Mouse (Mus musculus): ENCODE results near the gene 4930564D02Rik. TPM values are rescaled to one million over a fixed set of nuclear protein-coding genes. Genes with fewer than 3 reads are reported as not detected.

Gene 4930564D02Rik
- polyA plus RNA-seq, 1 experiment, result not detected

GRCm38 (mm10) chr3:105113859-105114258 is 47.2 kb downstream of the 4930564D02Rik start:
- no peaks in the 10 kb centered on the region for H3K27me3 ChIP-seq (ENCODE audit: control insufficient read depth, insufficient read depth, insufficient read length)
- no peak for TF ChIP-seq MAX (IDR thresholded peaks at IDR 0.05)
- TF ChIP-seq CEBPB (IDR thresholded peaks at IDR 0.05; ENCODE audit: low read depth), result no peak
- no peak for TF ChIP-seq FOSL1 (IDR thresholded peaks at IDR 0.05; ENCODE audit: insufficient read depth, low read length, poor library complexity, severe bottlenecking)
- no peak for TF ChIP-seq USF1 (IDR thresholded peaks at IDR 0.05; ENCODE audit: low read depth)
- no peak for TF ChIP-seq CTCF (IDR thresholded peaks at IDR 0.05; ENCODE audit: control insufficient read depth, insufficient read depth, insufficient read length)
- TF ChIP-seq MYOD1 (IDR thresholded peaks at IDR 0.05; ENCODE audit: control insufficient read depth, insufficient read length, low read depth), result no peak
- no peak for TF ChIP-seq MYOG (IDR thresholded peaks at IDR 0.05; ENCODE audit: control insufficient read depth, extremely low read depth, insufficient read length)
- no peak overlapping the region for H3K4me3 ChIP-seq (ENCODE audit: insufficient read depth, poor library complexity, severe bottlenecking)
- H3ac ChIP-seq (ENCODE audit: control insufficient read depth, insufficient read length, low read depth), result no peak overlapping the region
- no peaks in the 10 kb centered on the region for H3K36me3 ChIP-seq (ENCODE audit: control insufficient read depth, insufficient read depth)
- no peaks in the 10 kb centered on the region for H3K79me3 ChIP-seq (ENCODE audit: low read depth)
- no peaks in the 10 kb centered on the region for H3K79me2 ChIP-seq (ENCODE audit: control insufficient read depth, insufficient read depth)

DNA sequence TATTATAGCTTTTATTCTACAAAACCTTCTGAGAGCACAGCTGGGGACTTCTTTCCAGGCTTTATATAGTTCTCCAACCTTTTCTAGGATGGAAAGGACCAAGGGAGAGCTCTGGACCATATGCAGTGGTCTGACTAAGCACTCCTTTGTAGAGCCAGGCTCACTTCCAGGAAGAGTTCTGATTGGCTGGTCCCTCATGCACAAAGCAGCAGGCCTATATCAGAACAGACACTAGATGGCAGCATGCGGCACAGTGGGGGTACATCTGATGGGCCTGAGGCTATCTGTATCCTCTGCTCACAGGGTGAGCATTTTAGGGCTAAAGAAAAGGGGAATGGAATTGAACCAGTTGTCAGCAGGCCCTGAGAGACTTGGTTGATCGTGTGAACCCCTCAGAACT is 47.6 kb downstream of the 4930564D02Rik start:
- Histone ChIP-seq H3K4me3 (ENCODE audit: insufficient read depth, poor library complexity, severe bottlenecking) (no peak overlapping the region), H3ac (ENCODE audit: control insufficient read depth, insufficient read length, low read depth) (no peak overlapping the region), H3K79me3 (ENCODE audit: low read depth) (no peaks in the 10 kb centered on the region), H3K36me3 (ENCODE audit: control insufficient read depth, insufficient read depth) (no peaks in the 10 kb centered on the region), H3K79me2 (ENCODE audit: control insufficient read depth, insufficient read depth) (no peaks in the 10 kb centered on the region), H3K27me3 (ENCODE audit: control insufficient read depth, insufficient read depth, insufficient read length) (no peaks in the 10 kb centered on the region)
- TF ChIP-seq CTCF (IDR thresholded peaks at IDR 0.05; ENCODE audit: control insufficient read depth, insufficient read depth, insufficient read length), result peak; percentile 63
- TF ChIP-seq USF1 (IDR thresholded peaks at IDR 0.05; ENCODE audit: low read depth), result no peak

DNA sequence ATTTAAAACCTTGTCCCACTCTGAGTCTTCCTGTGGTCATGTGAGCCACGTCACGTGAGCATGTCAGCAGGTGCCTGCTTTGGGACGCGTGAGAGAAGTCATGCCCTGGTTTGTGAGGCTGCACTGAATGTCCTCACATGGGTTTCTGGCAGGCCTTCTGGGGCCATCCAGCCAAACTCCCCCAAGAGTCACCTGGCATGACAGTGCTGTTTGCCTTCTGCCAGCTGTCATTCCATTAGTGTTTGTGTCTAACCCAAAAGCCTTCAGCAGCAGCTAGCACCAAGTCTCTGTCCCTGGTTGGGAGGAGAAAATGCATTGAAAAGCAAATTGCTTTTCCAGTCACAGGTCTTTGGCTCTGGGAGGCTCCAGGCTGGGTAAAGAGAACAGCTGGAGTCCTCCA is 50.0 kb downstream of the 4930564D02Rik start:
- no peaks in the 10 kb centered on the region for H3K36me3 ChIP-seq (ENCODE audit: control insufficient read depth, insufficient read depth)
- no peaks in the 10 kb centered on the region for H3K79me3 ChIP-seq (ENCODE audit: low read depth)
- H3K79me2 ChIP-seq (ENCODE audit: control insufficient read depth, insufficient read depth), result no peaks in the 10 kb centered on the region
- H3K27me3 ChIP-seq (ENCODE audit: control insufficient read depth, insufficient read depth, insufficient read length), result no peaks in the 10 kb centered on the region
- no peak overlapping the region for H3ac ChIP-seq (ENCODE audit: control insufficient read depth, insufficient read length, low read depth)
- H3K4me3 ChIP-seq (ENCODE audit: insufficient read depth, poor library complexity, severe bottlenecking), result no peak overlapping the region
- no peak for TF ChIP-seq MYOD1 (IDR thresholded peaks at IDR 0.05; ENCODE audit: control insufficient read depth, insufficient read length, low read depth)
- TF ChIP-seq MAX (IDR thresholded peaks at IDR 0.05), result no peak
- no peak for TF ChIP-seq CEBPB (IDR thresholded peaks at IDR 0.05; ENCODE audit: low read depth)
- no peak for TF ChIP-seq FOSL1 (IDR thresholded peaks at IDR 0.05; ENCODE audit: insufficient read depth, low read length, poor library complexity, severe bottlenecking)
- no peak for TF ChIP-seq CTCF (IDR thresholded peaks at IDR 0.05; ENCODE audit: control insufficient read depth, insufficient read depth, insufficient read length)
- no peak for TF ChIP-seq USF1 (IDR thresholded peaks at IDR 0.05; ENCODE audit: low read depth)
- TF ChIP-seq MYOG (IDR thresholded peaks at IDR 0.05; ENCODE audit: control insufficient read depth, extremely low read depth, insufficient read length), result no peak

DNA sequence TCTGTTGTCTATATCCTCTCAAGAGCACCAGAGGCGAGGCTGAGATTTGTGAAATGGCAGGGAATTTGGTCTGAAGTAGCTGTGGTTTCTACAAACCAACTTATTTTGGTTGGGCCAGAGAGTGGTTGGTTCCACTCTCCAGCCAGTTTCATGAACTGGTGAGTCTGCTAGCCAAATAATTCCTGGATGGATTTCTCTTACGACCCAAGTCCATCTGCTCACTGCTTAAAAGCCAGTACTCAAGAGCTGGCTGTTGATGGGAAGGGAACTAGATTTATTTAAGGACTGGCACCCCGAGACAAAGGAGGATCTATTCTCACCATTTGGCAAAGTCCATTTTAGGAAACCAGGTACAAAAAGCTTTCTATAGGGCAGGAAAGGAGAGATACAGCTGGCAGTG is 57.1 kb downstream of the 4930564D02Rik start:
- Histone ChIP-seq H3K79me2 (ENCODE audit: control insufficient read depth, insufficient read depth) (no peaks in the 10 kb centered on the region), H3K27me3 (ENCODE audit: control insufficient read depth, insufficient read depth, insufficient read length) (peaks cover 3% of the 10 kb centered on the region), H3K4me3 (ENCODE audit: insufficient read depth, poor library complexity, severe bottlenecking) (no peak overlapping the region), H3K79me3 (ENCODE audit: low read depth) (no peaks in the 10 kb centered on the region), H3K36me3 (ENCODE audit: control insufficient read depth, insufficient read depth) (no peaks in the 10 kb centered on the region), H3ac (ENCODE audit: control insufficient read depth, insufficient read length, low read depth) (no peak overlapping the region)
- TF ChIP-seq FOSL1 (IDR thresholded peaks at IDR 0.05; ENCODE audit: insufficient read depth, low read length, poor library complexity, severe bottlenecking) (no peak), USF1 (IDR thresholded peaks at IDR 0.05; ENCODE audit: low read depth) (no peak), CEBPB (IDR thresholded peaks at IDR 0.05; ENCODE audit: low read depth) (no peak), MYOG (IDR thresholded peaks at IDR 0.05; ENCODE audit: control insufficient read depth, extremely low read depth, insufficient read length) (no peak), MYOD1 (IDR thresholded peaks at IDR 0.05; ENCODE audit: control insufficient read depth, insufficient read length, low read depth) (no peak), MAX (IDR thresholded peaks at IDR 0.05) (no peak), CTCF (IDR thresholded peaks at IDR 0.05; ENCODE audit: control insufficient read depth, insufficient read depth, insufficient read length) (no peak)

DNA sequence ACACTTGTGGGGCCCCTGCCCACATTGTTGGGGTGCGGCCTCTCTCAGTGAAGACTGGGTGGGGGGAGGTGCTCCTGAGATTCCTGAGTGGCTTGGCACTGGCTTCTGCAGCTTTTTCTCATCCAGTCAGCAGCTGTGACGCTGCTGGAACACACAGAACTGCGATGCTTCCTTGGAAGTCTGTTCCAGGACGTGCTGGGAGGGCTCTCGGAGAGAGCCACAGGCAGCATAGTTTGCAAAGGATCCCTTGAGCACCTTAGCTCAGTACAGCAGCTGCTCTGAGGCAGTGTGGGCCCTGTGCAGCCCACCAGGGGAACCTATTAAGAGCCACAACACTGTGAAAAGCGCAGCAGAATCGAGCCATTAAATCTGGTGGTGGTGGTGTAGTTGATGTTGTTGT is 61.2 kb downstream of the 4930564D02Rik start:
- Histone ChIP-seq H3ac (ENCODE audit: control insufficient read depth, insufficient read length, low read depth) (no peak overlapping the region), H3K4me3 (ENCODE audit: insufficient read depth, poor library complexity, severe bottlenecking) (no peak overlapping the region), H3K36me3 (ENCODE audit: control insufficient read depth, insufficient read depth) (no peaks in the 10 kb centered on the region), H3K79me2 (ENCODE audit: control insufficient read depth, insufficient read depth) (no peaks in the 10 kb centered on the region), H3K27me3 (ENCODE audit: control insufficient read depth, insufficient read depth, insufficient read length) (peaks cover 3% of the 10 kb centered on the region), H3K79me3 (ENCODE audit: low read depth) (no peaks in the 10 kb centered on the region)
- TF ChIP-seq MYOG (IDR thresholded peaks at IDR 0.05; ENCODE audit: control insufficient read depth, extremely low read depth, insufficient read length), result no peak
- TF ChIP-seq USF1 (IDR thresholded peaks at IDR 0.05; ENCODE audit: low read depth), result no peak
- TF ChIP-seq MYOD1 (IDR thresholded peaks at IDR 0.05; ENCODE audit: control insufficient read depth, insufficient read length, low read depth), result no peak
- no peak for TF ChIP-seq MAX (IDR thresholded peaks at IDR 0.05)
- TF ChIP-seq CEBPB (IDR thresholded peaks at IDR 0.05; ENCODE audit: low read depth), result no peak
- TF ChIP-seq CTCF (IDR thresholded peaks at IDR 0.05; ENCODE audit: control insufficient read depth, insufficient read depth, insufficient read length), result no peak
- no peak for TF ChIP-seq FOSL1 (IDR thresholded peaks at IDR 0.05; ENCODE audit: insufficient read depth, low read length, poor library complexity, severe bottlenecking)

Other genes with a start within 250 kb of the 4930564D02Rik start
- gene Mov10, start 248.3 kb upstream of the 4930564D02Rik start, polyA plus RNA-seq (2012; fragmentation: generic; extraction: Trizol), result 9.3 TPM
- 9.8 TPM for gene St7l, start 202.8 kb upstream of the 4930564D02Rik start, polyA plus RNA-seq (2012; fragmentation: generic; extraction: Trizol)
- 27.9 TPM for gene Capza1, start 202.3 kb upstream of the 4930564D02Rik start, polyA plus RNA-seq (2012; fragmentation: generic; extraction: Trizol)
- 0.08 TPM for gene Wnt2b, start 104.9 kb upstream of the 4930564D02Rik start, polyA plus RNA-seq (2012; fragmentation: generic; extraction: Trizol)
- gene Cttnbp2nl, start 13.7 kb upstream of the 4930564D02Rik start, polyA plus RNA-seq (2012; fragmentation: generic; extraction: Trizol), result 11.2 TPM

Data from C2C12 (cell line).